Mouse (Mus musculus) activated CD4-positive, CD25-positive, alpha-beta regulatory T cell (primary cell): ENCODE data around the gene Tent5c. TPM values are rescaled to one million over a fixed set of nuclear protein-coding genes. Genes with fewer than 3 reads are reported as not detected.

Experiments
- polyA plus RNA-seq, 2 experiments: library from polyadenylated mRNA; unstranded; fragments of 100-300 nt; shearing (Covaris generic); gene quantifications; one replicate each; pipeline ENCODE4 v1.2.1; 2017

Gene Tent5c
- polyA plus RNA-seq: 10 to 100 TPM; 28.3 to 50.1 TPM

DNA sequence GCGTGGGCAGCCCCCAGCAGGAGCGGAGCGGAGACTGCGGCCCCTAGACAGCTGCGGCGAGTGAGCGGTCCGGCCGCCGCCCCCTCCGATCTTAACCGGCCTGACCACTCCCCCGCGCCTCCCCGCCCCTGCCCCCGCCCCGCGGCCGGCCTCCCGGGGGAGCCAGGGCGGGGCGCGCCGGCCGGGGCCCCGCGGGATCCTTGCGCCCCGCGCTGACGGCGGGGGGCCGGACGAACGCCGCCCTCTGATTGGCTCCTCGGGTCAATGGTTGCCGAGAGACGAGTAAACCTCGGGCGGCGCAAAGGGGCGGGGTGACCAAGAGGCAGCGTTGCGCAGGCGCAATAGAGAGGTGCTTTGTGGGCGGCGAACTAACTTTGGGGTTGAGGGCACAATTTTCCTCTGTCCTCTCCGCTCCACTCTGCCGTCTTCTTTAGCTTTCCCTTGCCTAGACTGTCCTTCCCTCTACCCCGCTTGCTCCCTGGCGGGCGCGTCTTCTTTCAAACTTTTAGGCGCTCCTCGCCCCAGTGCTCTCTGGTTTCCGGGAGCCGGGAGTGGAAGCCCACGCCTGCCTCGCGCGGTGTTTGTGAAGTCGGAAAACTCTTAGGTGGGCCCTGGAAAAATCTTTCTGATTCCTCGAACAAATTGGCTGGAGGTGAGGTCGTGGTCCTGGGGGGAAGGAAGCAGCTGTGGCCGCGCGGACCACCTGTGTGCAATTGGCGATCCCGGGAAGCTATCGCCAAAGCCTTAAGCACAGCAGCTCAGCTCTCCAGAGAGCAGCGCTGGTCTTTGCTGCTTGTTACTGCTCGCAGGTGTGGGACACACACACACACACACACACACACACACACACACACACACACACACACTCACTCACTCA lies at the start of gene Tent5c:
TSS of gene Tent5c (minus strand) at position 192 of the 877 bp plus-strand sequence.

Other genes starting within 250 kb of the Tent5c start
- gene Man1a2, start 196.2 kb upstream of the Tent5c start, polyA plus RNA-seq: 100 to 1,000 TPM; 111 to 128 TPM